Mouse (Mus musculus) hematopoietic stem cell, adult 5-6 weeks (primary cell): Measurements from ENCODE around the gene Zfp423. TPM values are rescaled to one million over a fixed set of nuclear protein-coding genes. Genes with fewer than 3 reads are reported as not detected.
A peak's percentile ranks its signal among the peaks of the same experiment; 100 is the strongest.

ENCODE experiments used
- ATAC-seq, 2 experiments: fragments of 125-278 bp in 1 of 2; replicated peaks in 1 of 2; 2 replicates each; pipeline ENCODE4 v1.8.0; 2016 to 2017; ENCODE audit warnings: inconsistent platforms in 2 of 2, mild to moderate bottlenecking in 2 of 2, moderate number of reproducible peaks in 2 of 2, low read depth in 1 of 2, moderate TSS enrichment in 1 of 2; ENCODE audit not compliant: low FRiP score in 2 of 2, poor library complexity in 2 of 2, severe bottlenecking in 2 of 2, insufficient read depth in 1 of 2, low TSS enrichment in 1 of 2
- total RNA-seq: library from RNA; stranded (forward); fragments of 172-1452, 232-1000 nt; gene quantifications from 2 replicates; pipeline ENCODE4 v1.2.3, GENCODE M21; 2017

Gene Zfp423
- total RNA-seq, 1 experiment from 2014 or later: not detected

- ATAC-seq: peak; percentile 95 to 96
These were observed 251.2 kb downstream of the Zfp423 start for GRCm38 (mm10) chr8:87708127-87708637.

- ATAC-seq: no peak
These were observed 252.2 kb downstream of the Zfp423 start for GRCm38 (mm10) chr8:87707176-87707575.

GRCm38 (mm10) chr8:87704756-87705155 lies 254.6 kb downstream of the Zfp423 start:
- no peak for ATAC-seq

- no peak for ATAC-seq
These were observed 256.5 kb downstream of the Zfp423 start for GRCm38 (mm10) chr8:87702790-87703311.

- no peak for ATAC-seq
These were observed 257.3 kb downstream of the Zfp423 start for GRCm38 (mm10) chr8:87702051-87702521.

- ATAC-seq: no peak
These were observed 257.8 kb downstream of the Zfp423 start for GRCm38 (mm10) chr8:87701583-87701982.

- ATAC-seq: peak; percentile 38 to 42; a peak in 1 of 4 replicates
These were observed 259.1 kb downstream of the Zfp423 start for GRCm38 (mm10) chr8:87700321-87700720.

- ATAC-seq: no peak
These were observed 262.3 kb downstream of the Zfp423 start for GRCm38 (mm10) chr8:87697127-87697526.

GRCm38 (mm10) chr8:87693741-87694140 lies 265.7 kb downstream of the Zfp423 start:
- no peak for ATAC-seq

GRCm38 (mm10) chr8:87690100-87691095 lies 269.0 kb downstream of the Zfp423 start:
- ATAC-seq: no peak

- ATAC-seq: no peak
These were observed 270.2 kb downstream of the Zfp423 start for GRCm38 (mm10) chr8:87689192-87689591.

GRCm38 (mm10) chr8:87688348-87688747 lies 271.0 kb downstream of the Zfp423 start:
- ATAC-seq: no peak

GRCm38 (mm10) chr8:87686986-87687698 lies 272.3 kb downstream of the Zfp423 start:
- no peak for ATAC-seq

GRCm38 (mm10) chr8:87686026-87686425 lies 273.4 kb downstream of the Zfp423 start:
- ATAC-seq: no peak

- no peak for ATAC-seq
These were observed 274.0 kb downstream of the Zfp423 start for GRCm38 (mm10) chr8:87685392-87685791.

GRCm38 (mm10) chr8:87682066-87682465 lies 277.3 kb downstream of the Zfp423 start:
- ATAC-seq: peak; percentile 29 to 69; a peak in 3 of 4 replicates

GRCm38 (mm10) chr8:87680034-87680433 lies 279.4 kb downstream of the Zfp423 start:
- ATAC-seq: no peak
